Mouse (Mus musculus) G1E (cell line): ENCODE results near the gene Ttc17.

ENCODE experiments used
- CTCF ChIP-seq: IDR thresholded peaks from 2 replicates; pipeline ENCODE4 v1.5.1; 2012; ENCODE audit warnings: low read depth, low read length, inconsistent platforms, mixed read lengths
- GATA1 ChIP-seq: IDR thresholded peaks from 2 replicates; pipeline ENCODE4 v1.6.1; 2012; ENCODE audit warnings: borderline replicate concordance, low read length, inconsistent platforms, mixed read lengths
- POLR2AphosphoS5 ChIP-seq: IDR thresholded peaks from 2 replicates; pipeline ENCODE4 v1.6.1; 2012; ENCODE audit warnings: low read depth, low read length, inconsistent platforms; ENCODE audit not compliant: insufficient replicate concordance
- TAL1 ChIP-seq: conservative IDR thresholded peaks from 2 replicates; pipeline ENCODE4 v1.6.1; 2012; ENCODE audit warnings: low read depth, low read length, inconsistent platforms, mixed read lengths

DNA sequence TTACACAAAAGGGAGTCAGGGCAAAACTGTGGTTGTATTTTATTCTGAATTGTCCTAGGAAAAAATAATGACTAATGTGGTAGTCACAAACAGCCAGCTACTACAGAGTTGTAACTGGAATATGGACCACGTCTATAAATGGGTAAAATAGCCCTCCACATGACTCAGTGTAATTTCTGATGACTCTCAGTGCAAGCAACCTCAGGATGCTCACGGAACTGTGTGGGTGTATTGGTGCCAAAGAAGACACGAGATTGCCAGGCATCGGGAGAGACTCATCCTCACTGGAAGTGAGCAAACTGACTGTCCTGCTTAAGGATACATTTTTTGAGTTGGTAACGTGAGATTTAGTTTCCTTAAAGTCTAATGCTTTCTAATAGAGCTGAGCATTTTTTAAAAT lies 67.0 kb downstream of the Ttc17 start:
- TF ChIP-seq CTCF, result no peak
- TF ChIP-seq GATA1, result no peak
- TF ChIP-seq POLR2AphosphoS5, result no peak
- TF ChIP-seq TAL1, result no peak
